ENCODE assay signal across 12 mouse cellular contexts in the genomic region with DNA sequence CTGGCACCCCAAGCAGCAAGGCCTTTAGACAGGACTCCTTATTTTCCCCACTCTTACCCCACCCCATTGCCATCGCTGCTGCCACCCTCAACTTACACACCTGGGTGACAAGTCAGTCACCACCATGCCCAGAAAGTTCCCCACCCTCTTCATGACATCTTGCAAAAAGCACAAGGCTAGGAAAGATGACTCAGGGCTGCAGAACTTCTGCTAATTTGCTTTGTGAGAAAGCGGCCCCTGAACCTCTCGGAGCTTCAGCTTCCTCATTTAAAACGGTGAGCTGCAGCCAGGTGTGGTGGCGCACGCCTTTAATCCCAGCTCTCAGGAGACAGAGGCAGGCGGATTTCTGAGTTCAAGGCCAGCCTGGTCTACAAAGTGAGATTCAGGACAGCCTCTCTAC.
A peak's percentile ranks its signal among the peaks of the same experiment; 100 is the strongest.
DNase-seq lines count a peak whose midpoint lies in the region; ATAC-seq and TF ChIP-seq lines count a peak whose summit lies in the region.
"Had no signal": no experiment of that assay in that cellular context is flagged by ENCODE, and none has a peak within 500 bp of the region (broad histone marks: within the 10 kb centered on the region; RNA-seq: fewer than 3 reads in every experiment).

No protein-coding gene starts in this region.

- H3K4me3 ChIP-seq in gastrocnemius, adult 2 months = no peak overlapping the region
- H3K4me3 ChIP-seq in midbrain, embryonic 13.5 days (replicated peaks) = no peak overlapping the region
- no peak overlapping the region for H3K4me3 ChIP-seq in midbrain, embryonic 11.5 days (ENCODE audit: low read depth, low read length)
- H3K4me3 ChIP-seq in embryonic facial prominence, embryonic 14.5 days (ENCODE audit: low read depth, low read length) = no peak overlapping the region

- TF ChIP-seq CTCF in gastrocnemius, adult 2 months (IDR thresholded peaks at IDR 0.05) = no peak

- H3K4me2 ChIP-seq in midbrain, embryonic 13.5 days (replicated peaks) = no peak overlapping the region
- H3K4me2 ChIP-seq in midbrain, embryonic 11.5 days = no peak overlapping the region
- H3K4me2 ChIP-seq in embryonic facial prominence, embryonic 14.5 days (ENCODE audit: low read depth, low read length) = no peak overlapping the region

- peak overlapping the region; percentile 71 for H3K27ac ChIP-seq in gastrocnemius, adult 2 months
- H3K27ac ChIP-seq in midbrain, embryonic 13.5 days = peak overlapping the region; percentile 44; the same call in 1 of the 2 replicates
- no peak overlapping the region for H3K27ac ChIP-seq in midbrain, embryonic 11.5 days (ENCODE audit: low read depth, low read length)
- H3K27ac ChIP-seq in embryonic facial prominence, embryonic 14.5 days (replicated peaks; ENCODE audit: low read depth, low read length) = peak overlapping the region; percentile 21
- H3K27ac ChIP-seq: liver, embryonic 14.5 days had no signal

- intact Hi-C loops in gastrocnemius, adult 2 months (cut with DNase I) = no loop called here
- intact Hi-C loops in gastrocnemius, postnatal 36 days (cut with DNase I) = no loop called here

- ATAC-seq in midbrain, embryonic 13.5 days = no peak
- no peak for ATAC-seq in midbrain, embryonic 11.5 days (ENCODE audit: low FRiP score)
- no peak for ATAC-seq in embryonic facial prominence, embryonic 14.5 days (ENCODE audit: low read depth)
- peak; percentile 68 for ATAC-seq in neutrophil, adult 5-6 weeks (ENCODE audit: extremely low read depth, insufficient number of reproducible peaks, low FRiP score, poor library complexity, severe bottlenecking)

- no peaks in the 10 kb centered on the region for H3K9me3 ChIP-seq in midbrain, embryonic 13.5 days
- no peaks in the 10 kb centered on the region for H3K9me3 ChIP-seq in midbrain, embryonic 11.5 days (ENCODE audit: control insufficient read depth, low read length)
- H3K9me3 ChIP-seq in embryonic facial prominence, embryonic 14.5 days (ENCODE audit: control insufficient read depth, low read length) = no peaks in the 10 kb centered on the region

- H3K4me1 ChIP-seq in midbrain, embryonic 13.5 days (replicated peaks) = peaks cover 54% of the 10 kb centered on the region
- H3K4me1 ChIP-seq in midbrain, embryonic 11.5 days (ENCODE audit: control insufficient read depth, insufficient read depth, low read length) = peaks cover 34% of the 10 kb centered on the region
- peaks cover 33% of the 10 kb centered on the region for H3K4me1 ChIP-seq in embryonic facial prominence, embryonic 14.5 days (ENCODE audit: control insufficient read depth, insufficient read depth, low read length)

- no peak for DNase-seq in gastrocnemius, adult 2 months
- no peak for DNase-seq in gastrocnemius, postnatal 36 days
- DNase-seq in midbrain, embryonic 11.5 days (ENCODE audit: low spot score, missing footprints) = no peak
- DNase-seq in embryonic facial prominence, embryonic 14.5 days (ENCODE audit: low spot score) = no peak
- no peak for DNase-seq in cerebellum, adult 9-11 months
- DNase-seq in urinary bladder, postnatal 25 days (ENCODE audit: low spot score) = no peak
- DNase-seq: gastrocnemius, postnatal 14 days; retina, postnatal 1 day; thymus, adult 2 months had no signal

- no peak overlapping the region for H3K9ac ChIP-seq in midbrain, embryonic 13.5 days (replicated peaks)
- no peak overlapping the region for H3K9ac ChIP-seq in midbrain, embryonic 11.5 days (ENCODE audit: low read length)
- H3K9ac ChIP-seq in embryonic facial prominence, embryonic 14.5 days (ENCODE audit: low read depth, low read length) = no peak overlapping the region
- H3K9ac ChIP-seq: liver, embryonic 14.5 days had no signal

- peaks cover 39% of the 10 kb centered on the region for H3K36me3 ChIP-seq in midbrain, embryonic 13.5 days
- peaks cover 9% of the 10 kb centered on the region for H3K36me3 ChIP-seq in midbrain, embryonic 11.5 days (ENCODE audit: control insufficient read depth, insufficient read depth, low read length)
- H3K36me3 ChIP-seq in embryonic facial prominence, embryonic 14.5 days (ENCODE audit: control insufficient read depth, insufficient read depth, low read length) = peaks cover 27% of the 10 kb centered on the region

- no peaks in the 10 kb centered on the region for H3K27me3 ChIP-seq in midbrain, embryonic 13.5 days
- no peaks in the 10 kb centered on the region for H3K27me3 ChIP-seq in midbrain, embryonic 11.5 days (ENCODE audit: control insufficient read depth, insufficient read depth, low read length)
- H3K27me3 ChIP-seq in embryonic facial prominence, embryonic 14.5 days (replicated peaks; ENCODE audit: control insufficient read depth, insufficient read depth, low read length) = no peaks in the 10 kb centered on the region

- 82% methylated on average over 7 of the region's 7 CpGs for WGBS in midbrain, embryonic 13.5 days
- WGBS in midbrain, embryonic 11.5 days = 85% methylated on average over 7 of the region's 7 CpGs
- WGBS in embryonic facial prominence, embryonic 14.5 days = 76% methylated on average over 7 of the region's 7 CpGs
